Mouse (Mus musculus) cerebellum, adult 11 months (tissue): ENCODE measurements around the gene 1500009C09Rik.
A peak's percentile ranks its signal among the peaks of the same experiment; 100 is the strongest.
"Not testable (repeated sequence)": the region's sequence is repeated elsewhere in the genome, so short reads cannot be mapped to it uniquely, and the experiment has no call there.

Experiments
- DNase-seq: peaks from one replicate; pipeline ENCODE4 v3.0.0; 2022

The 1500009C09Rik gene

DNA sequence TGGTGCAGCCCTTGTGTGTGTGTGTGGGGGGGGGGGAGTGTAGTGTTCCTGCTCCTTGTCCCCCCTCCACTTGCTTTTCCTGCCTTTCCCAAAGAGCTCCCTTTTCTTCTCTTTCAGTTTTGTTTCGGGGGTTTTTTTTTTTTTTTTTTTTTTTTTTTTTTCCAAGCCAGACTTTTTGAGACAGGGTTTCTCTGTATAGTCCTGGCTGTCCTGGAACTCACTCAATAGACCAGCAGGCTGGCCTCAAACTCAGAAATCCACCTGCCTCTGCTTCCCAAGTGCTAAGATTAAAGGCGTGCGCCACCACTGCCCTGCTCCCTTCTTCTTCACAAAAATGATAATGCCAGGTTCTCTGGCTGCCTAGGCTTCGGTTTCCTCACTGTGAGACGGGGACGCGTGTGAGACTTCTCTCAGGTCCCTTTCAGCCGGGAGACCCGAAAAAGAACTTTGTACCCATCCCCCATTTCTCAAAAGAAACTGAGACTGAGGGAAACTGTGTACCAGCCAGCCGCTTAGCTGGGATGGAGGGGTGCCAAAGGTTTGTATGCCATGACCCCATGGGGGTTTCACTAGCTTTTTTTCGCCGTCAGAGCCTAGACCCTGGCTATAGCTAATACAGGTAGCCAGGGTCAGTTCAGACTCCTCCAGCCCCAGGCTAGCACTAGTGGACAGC lies 32.1 kb upstream of the 1500009C09Rik start:
- DNase-seq: no peak

DNA sequence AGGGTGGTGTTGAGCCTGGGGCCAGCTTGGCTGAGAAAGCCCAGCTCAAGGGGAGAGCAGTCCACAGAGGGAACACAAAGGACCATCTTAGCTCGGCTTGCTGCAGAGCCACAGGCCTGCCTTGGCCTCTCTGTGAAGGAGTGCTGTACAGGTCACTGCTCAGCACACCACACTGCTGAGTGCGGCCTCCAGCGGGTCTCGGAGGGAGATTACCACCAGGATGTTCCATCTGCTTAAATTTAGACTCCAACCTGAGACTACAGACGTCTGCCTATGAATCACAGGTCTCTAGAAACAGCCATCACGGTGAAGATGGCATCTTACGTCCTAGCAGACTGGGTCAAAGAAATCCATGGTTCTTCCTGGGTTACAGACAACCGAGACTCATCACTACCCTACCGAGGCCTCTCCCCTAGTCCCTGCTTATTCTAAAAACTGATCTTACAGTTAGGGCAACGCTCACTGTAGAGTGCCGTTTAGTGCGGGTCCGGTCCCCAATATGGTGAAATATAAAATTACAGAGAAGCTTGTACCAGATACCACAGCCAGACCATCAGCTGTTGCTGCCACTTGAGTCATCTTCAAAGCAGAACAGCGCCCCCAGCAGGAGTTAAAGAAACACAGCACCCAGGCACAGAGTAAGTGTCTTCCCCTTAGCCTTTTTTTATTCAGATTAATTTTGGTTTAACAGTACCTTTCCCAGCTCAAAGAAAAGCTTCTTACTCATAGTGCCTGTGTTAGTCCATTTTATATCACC lies 30.9 kb upstream of the 1500009C09Rik start:
- DNase-seq: no peak

DNA sequence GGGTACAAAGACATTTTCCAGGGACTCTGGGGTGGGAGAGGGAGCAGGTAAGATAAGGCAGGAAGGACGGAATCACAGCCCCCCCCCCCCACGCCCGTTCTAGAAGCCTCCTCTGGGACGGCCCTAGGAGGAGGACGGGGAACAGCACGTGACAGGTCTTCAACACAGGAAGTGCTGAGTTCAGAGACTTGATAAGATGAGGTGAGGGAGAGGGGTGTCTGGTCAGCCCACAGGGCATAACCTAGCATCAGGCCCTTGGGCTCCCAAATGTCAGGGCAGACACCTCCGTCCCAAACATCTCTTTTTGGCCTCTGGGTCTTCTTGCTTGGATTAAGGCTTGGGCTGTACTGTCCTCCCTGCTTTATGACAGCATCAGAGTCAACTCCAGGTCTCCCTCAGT lies 28.9 kb upstream of the 1500009C09Rik start:
- DNase-seq: no peak

DNA sequence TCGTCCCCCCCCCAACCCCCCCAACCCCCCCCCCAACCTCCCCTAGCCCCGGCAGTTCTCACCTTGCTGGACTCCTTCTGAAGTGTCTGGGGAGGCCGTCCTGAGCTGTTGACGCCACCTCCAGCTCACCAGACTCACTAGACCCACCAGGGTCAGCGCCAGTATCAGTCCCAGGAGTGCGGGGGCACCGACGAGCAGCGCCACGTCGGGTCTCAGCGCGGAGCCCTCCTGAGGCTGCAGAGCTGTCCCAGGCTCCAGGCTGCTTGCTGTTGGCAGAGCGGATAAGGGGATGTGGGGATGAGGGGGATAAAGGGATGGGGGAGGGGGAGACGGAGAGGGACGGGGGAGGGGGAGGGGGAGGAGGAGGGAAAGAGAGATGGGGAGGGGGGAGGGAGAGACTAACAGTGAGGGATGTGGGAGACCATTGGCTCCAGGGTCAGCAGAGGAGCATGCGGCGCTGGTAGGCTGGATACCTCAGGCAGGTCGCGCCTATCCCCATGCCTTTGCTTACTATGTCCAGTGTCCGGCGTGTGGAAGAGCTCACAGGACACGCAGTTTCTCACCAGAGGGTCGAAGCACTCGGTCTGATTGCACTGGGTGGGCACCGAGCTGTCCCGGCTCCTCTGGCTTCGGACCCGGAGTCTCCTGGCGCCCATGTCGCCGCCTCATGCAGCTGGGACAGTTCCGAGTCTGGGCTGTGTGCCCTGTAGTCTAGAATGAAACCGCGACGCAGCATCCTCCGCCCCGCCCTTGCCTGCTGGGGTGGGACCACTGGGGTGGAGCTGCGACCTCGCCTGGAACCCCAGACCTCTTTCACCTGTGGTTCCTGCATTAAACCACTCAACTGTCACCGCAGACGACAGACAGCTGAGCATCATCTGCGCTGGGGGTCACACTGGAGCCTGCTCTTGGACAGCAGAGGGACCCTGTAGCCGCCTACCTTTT lies 28.3 kb upstream of the 1500009C09Rik start, which contains the start of gene Tnfrsf13c:
Gene Tnfrsf13c, minus strand, starts transcription at position 713 of the 945 bp plus-strand sequence.
- DNase-seq: no peak

DNA sequence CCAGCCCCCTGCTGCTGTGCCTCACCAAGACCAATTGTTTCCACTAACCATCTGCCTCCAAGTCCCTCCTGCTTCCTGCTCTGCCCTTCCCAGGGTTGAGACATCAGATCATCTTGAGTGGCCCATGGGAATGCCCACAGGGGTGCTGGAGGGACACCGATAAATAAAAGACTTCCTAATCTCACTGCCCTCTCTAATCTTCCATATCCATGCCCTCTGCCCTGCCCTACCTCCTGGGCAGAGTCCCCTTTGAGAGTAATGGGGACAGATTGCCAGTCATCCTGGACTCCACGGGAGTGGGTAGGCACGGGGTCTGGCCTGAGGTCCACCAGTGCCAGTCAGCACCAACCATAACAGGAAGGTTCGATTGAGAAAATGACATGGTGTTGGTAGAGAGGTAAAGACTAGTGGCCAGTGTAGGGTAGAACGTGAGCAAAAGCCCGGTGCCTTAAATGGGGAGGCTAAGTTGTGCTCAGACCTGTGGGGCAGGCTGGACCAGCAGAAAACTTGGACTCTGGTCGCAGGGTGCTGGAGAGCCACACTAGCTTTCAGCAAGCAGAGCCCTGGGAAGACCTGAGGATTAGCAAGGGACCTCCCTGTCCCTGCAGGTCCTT lies 27.5 kb upstream of the 1500009C09Rik start:
- no peak for DNase-seq

DNA sequence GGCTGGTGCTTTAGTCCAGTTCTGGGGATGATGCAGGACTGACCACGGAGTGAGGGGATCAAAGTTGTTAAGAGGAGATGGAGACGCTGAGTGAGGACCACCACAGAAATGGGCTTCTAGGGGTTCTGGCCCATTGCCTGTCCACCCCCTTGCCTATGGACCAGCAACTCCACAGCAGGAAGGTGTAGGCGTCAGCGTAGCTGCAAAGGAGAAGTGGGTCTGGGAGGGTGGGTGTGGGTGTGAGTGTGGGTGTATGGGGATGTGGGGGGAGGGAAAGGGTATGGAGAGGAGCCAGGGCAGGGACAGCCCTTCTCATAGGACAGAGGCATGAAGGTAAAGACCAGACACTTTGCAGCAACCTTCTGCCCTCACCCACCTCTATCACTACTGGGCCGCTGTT lies 26.4 kb upstream of the 1500009C09Rik start:
- DNase-seq: no peak

DNA sequence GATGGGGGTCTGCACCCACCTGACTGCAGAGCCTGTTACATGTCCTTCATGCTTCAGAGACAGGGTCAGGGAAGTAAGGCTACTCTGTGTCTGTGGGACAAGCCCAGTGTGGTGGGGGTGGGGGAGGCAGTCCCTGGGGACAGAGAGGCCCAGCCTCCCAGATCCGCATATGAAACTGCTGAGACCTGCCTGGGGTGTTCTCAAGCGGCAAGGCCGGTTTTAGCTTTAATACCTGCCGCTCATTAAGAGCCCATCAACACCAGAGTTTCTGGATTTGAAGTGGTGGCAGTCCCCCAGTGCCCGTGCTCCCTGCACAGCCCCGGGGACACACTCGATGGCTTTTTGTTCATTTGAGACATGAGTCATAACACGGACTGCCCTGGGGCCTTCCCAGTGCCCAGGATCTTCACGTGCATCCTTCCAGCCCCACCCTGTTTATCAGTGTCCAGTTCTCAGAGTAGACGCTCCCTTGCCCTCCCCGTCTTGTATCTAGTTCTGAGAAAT lies 22.6 kb upstream of the 1500009C09Rik start:
- DNase-seq: no peak

DNA sequence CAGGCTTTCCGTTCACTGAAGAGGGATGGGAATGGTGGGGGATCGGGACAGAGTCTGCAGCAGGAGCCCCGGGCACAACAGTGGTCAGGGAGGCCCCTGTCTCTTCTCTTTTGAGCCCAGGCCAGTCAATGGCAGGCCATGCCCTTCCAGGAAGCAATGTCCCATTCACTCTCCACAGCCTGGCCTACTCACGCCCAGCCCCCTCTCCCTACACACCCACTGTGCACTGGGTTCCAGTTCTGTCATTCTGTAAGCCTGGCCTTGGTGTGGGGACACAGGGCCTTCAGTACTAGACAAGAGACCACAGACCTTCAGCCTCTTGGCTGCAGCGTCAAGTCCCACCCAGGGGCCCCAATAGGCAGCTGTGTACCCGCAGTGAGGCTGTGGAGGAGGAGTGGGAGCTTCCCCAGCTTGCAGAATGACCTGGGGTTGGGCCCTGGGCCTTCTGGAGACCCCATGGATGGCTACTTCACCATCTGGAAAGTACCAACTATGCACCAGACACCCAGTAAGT lies 22.0 kb upstream of the 1500009C09Rik start:
- DNase-seq: no peak

DNA sequence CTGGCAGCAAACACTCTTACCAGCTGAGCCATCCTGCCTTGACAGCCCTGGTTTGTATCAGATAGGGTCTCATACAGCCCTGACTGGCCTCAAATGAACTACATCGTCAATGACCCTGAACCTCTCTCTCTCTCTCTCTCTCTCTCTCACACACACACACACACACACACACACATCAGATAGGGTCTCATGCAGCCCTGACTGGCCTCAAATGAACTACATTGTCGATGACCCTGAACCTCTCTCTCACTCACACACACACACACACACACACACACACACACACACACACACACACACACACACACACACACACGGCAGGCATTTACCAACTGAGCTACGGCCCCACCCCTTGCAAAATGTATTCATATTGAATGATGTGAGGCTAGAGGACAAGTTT lies 21.1 kb upstream of the 1500009C09Rik start:
- no peak for DNase-seq

DNA sequence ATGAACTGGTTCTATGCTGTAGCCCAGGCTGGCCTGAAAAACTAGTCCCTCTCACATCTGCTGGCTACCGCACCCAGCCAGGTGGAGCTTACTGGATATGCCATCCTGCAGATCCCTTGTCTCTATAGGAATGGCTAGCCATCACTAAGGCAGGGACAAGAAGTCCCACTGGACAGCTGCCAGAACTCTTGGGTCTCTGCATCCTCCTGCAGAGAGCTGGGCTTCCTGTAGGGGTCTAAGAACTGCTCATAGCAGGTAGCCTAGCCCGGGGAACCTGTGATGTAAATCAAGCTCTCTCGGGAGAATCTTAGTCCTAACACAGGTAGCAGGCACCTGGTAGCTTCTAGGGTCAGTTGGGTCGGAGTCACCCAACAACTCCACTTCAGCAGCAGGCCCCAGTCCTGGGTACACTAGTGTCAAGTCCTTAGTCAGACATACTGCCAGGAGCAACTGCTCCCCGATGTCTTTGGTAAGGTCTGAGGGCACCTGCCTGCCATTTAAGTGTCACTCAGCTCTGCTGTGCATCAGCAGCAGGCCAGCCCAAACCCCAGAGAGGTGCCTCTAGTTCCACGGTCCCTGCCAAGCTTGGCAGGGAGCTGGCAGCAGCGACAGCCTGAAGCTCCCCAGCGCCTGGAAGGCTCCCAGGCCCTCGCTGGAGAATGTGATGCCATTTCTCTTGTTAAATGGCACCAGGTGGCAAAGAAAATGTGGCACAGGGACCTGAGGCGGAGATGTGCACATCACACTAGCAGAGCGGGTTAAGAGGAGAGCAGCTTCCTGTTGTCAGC lies 20.4 kb upstream of the 1500009C09Rik start:
- peak; percentile 90 for DNase-seq

DNA sequence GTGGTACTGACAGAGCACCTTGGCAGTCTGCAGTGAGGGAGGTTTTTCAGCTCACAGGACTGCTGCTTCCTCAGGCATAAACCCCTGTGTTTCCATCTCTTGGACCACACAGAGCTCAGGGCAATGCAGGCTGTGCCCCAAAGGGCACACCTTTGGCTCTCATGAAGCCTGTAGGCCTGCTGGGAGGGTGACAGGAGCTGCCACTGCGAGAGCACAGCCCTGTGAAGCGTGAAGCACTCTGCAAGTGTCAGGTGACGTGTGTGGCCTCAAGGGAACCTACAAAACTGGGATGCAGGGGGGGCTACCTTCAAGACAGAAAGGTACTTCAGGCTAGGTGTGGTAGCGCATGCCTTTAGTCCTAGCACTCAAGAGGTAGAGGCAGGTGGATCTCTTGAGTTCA lies 19.5 kb upstream of the 1500009C09Rik start:
- DNase-seq: no peak

DNA sequence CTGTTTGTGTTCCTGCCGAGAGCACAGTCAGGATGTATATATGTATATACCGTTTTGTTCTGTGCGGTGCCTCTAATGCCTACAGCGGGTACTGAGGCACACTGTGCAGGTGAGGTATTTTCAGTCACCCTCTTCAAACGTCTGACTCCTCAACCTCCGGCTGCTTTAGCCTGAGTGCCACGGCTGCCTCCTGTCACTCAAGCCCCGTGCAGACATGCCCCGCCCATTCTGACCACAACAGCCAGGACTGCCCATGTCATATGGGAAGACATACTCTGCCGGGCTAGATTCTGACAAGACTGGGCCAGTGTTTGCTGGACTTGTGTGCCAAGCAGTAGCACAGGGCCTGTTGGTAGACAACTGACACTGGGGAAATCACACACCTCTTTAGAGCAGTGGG lies 16.5 kb upstream of the 1500009C09Rik start:
- no peak for DNase-seq

DNA sequence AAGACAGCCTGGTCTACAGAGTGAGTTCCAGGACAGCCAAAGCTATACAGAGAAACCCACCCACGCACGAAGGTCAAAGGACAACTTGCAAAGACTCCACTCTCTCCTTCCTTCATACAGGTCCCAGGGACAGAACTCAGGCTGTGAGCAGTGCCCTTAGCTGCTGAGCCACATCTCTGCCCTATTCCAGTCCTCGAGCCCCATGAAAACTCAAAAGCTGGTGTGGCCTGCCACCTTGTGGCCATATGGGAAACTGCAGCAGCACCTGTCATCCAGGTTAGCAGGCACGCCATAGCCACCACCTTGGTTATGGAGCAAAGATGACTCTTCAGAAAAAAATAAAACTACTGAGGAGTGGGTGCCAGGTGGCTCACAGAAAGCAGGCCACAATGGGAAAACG lies 15.6 kb upstream of the 1500009C09Rik start:
- peak; percentile 91 for DNase-seq

DNA sequence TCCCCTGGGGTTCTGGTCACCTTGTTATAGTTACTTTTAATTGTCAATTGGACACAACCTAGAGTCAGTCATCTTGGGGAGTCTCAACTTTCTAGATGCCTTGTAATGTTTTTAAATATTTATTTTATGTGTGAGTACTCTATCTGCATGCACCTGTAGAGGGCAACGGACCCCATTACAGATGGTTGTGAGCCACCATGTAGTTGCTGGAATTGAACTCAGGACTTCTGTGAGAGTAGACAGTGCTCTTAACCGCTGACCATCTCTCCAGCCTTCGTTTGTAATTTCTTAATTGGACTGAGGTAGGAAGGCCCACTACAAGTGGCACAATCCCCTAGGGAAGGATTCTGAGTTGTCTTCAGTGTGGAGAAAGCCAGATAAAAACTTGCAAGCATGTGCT lies 8.9 kb upstream of the 1500009C09Rik start:
- DNase-seq: no peak

DNA sequence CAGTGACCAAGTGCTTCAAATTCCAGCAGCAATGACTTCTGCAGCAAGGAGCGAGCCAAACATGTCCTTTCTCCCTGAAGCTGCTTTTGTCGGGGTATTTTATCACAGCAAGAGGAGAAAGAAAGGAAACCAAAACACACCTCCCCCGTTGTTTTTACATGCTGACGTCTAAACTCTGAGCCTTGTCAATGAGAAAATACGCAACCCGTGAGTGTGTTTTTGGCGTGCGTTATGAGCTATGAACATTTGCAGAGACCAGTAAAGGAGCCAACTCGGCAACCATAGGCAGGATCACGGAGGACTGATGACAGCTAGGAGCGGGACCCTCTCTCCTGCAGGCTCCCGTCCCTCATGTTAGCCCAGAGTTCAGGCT lies 8.5 kb upstream of the 1500009C09Rik start:
- no peak for DNase-seq

DNA sequence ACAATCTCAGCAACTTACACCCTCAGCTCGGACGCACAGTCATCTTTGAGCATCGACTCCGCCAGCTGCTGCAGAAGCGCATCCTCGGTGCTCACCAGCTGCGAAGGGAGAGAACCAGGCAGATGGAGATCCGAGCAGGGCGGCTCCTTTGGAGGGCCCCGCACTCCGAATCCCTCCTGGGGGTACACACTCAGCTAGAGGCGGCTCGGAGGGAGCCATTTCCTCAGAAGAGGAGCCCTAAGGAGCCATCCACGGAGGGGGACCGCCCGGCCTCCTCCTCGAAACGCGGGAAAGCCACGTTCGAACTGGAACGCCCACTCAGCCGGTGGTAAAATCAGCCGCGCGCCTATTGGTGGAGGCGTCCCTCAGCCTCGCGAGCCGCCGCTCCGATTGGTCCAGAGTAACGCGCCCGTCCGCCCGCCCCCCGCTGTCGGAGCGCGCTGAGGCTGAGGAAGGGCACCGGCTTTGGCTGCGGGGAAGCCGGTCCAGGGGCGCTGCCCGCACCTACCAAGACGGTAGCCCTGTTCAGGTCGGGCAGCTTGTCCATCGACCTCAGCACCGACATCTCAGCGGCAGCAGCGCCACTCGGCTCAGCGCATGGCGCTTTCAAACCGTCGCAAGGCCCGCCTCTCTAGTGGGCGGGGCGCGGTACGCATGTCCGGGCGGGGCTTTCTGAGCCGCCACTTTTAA lies 7.9 kb upstream of the 1500009C09Rik start, which contains the start of gene Cenpm:
Gene Cenpm, minus strand, starts transcription at position 634 of the 690 bp plus-strand sequence.
- peak; percentile 89 for DNase-seq

DNA sequence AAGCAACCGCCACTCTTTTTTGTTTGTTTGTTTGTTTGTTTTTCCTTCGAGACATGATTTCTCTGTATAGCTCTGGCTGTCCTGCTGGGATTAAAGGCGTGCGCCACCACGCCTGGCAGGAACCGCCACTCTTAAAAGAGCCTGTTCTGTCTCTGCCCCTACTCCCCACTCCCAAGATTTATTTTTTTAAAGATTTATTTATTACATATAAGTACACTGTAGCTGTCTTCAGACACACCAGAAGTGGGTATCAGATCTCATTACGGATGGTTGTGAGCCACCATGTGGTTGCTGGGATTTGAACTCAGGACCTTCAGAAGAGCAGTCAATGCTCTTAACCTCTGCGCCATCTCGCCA lies 7.4 kb upstream of the 1500009C09Rik start:
- DNase-seq: not testable (repeated sequence)

DNA sequence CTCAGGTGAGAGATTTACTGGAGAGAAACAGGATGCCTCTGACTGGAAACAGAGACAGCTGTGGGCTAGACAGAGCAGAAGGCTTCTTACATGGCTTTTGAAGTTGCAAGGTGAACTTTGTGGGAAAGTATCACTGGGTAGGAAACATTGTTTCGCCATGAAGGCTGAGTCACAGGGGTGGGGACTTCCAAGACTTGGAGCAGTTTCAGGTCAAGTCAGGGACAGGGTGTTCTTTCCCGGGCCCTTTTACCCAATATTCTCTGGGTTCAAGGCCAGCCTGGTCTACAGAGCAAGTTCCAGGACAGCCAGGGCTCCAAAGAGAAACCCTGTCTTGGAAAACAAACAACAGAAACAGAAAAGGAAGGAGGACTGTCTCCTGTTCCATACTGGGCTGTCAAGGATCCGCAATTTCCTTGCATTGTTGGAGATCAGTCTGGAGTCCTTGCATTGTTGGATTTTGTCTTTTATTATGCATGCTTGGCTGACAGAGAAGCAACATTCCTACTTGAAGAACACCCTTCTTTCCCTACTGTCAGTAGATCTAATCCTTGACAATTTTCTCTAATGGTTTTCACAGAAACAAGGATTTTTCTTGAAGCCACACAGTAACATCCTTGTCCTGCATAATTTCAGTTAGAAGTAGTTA lies 4.9 kb upstream of the 1500009C09Rik start:
- DNase-seq: no peak

DNA sequence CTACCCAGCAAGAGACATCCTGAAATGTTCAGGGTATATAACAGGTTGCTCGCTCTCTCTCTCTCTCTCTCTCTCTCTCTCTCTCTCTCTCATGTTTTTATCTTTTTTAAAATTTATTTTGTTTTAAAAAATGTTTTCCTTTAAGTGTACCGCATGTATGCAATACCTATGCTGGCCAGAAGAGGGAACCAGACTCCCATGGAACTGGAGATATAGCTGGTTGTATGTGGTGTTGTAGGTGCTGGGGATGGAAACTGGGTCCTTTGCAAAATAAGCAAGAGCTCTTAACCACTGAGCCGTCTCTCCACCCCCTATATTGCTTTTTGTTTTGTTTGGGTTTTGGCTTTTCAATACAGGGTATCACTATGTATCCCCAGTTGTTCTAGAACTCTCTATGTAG lies 618 bp upstream of the 1500009C09Rik start:
- DNase-seq: no peak

DNA sequence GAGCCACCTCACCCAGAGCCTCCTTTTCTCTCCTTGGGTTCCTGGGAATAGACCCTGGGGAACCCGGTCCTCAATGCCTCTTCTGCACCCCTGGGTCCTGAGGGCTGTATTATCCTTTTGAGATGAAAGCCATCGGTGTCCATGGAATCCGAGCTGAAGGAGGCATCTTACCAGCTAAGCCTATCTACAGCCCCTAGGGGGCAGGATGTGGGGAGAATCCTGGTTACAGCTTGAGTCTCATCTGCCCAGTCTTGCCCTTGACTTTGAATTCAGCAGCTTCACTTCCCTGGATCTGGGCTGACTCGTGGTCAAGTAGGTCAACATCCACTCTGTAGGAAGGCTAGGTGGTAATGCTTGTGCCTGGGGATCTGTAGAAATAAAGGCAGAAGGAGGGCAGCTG lies 3.1 kb downstream of the 1500009C09Rik start:
- DNase-seq: no peak
